Mouse (Mus musculus) heart, postnatal 0 days (tissue): ENCODE results near the gene Rep15.

Experiments
- CTCF ChIP-seq: IDR thresholded peaks from 2 replicates; pipeline ENCODE4 v1.5.1; 2016; ENCODE audit warnings: antibody characterized with exemption, control low read depth, low read depth
- EP300 ChIP-seq: IDR thresholded peaks from 2 replicates; pipeline ENCODE4 v1.6.1; 2016; ENCODE audit warnings: antibody characterized with exemption, low read depth

- no peak for TF ChIP-seq CTCF
- no peak for TF ChIP-seq EP300
Measured at GRCm38 (mm10) chr6:147030096-147030885, 2.1 kb upstream of the Rep15 start.
